Mouse (Mus musculus) T-helper 17 cell (primary cell): Measurements from ENCODE around the gene Tagap.
"Not testable (repeated sequence)": the region's sequence is repeated elsewhere in the genome, so short reads cannot be mapped to it uniquely, and the experiment has no call there.

Experiments used
- in situ Hi-C, 2 experiments: fragments of 300-600 bp; cut with MboI, MseI; formaldehyde crosslinking; loops; 1 replicate in 1 of 2; 2 replicates in 1 of 2; pipeline ENCODE4 v1.15.1; 2025; ENCODE audit warnings: high pct_unique_total_duplicates in 2 of 2

The Tagap gene

DNA sequence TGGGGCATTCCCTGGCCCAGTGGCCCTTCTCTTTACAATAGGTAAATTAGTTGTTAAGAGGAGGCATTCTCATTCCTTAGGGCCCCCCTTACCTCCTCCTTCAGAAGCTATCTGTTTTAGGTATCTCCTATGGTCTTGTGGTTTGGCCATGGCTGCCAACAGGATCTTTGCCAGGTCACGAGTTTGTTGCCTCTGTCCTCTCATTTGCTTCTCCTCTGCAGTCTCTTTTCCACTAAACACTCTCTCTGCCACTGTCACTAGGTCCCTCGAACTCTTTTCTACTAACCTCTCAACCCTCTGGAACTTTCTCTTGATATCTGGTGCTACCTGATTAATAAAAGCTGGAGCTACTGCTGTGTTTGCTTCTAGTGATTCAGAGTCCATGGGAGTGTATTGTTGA lies 38.6 kb downstream of the Tagap start:
- in situ Hi-C loops: loop anchor here in 1 of 2 experiments (5.0 to 25.0 kb wide), 2 partner anchors 1037 to 1202 kb away; no protein-coding TSS in a partner anchor

DNA sequence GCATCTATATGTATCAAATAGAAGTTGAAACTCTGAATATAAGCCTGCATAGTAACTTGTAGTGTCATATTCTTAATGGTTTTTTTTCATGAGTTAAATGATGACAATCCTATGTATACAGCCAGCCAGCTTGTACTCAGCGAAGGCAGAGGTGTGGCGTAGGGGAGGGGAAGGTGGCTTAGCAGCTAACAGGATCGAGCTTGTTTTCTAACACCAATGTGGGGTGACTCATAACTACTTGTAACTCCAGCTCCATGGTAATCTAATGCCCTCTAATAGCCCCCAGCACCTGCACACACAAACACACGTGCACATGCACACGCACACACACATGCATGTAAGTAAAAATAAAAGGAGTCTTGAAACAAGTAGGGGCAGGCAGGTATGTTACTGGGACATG lies 42.7 kb downstream of the Tagap start:
- in situ Hi-C loops: loop anchor here in 1 of 2 experiments (25.0 kb wide), 1 partner anchor 1206 kb away; no protein-coding TSS in a partner anchor

DNA sequence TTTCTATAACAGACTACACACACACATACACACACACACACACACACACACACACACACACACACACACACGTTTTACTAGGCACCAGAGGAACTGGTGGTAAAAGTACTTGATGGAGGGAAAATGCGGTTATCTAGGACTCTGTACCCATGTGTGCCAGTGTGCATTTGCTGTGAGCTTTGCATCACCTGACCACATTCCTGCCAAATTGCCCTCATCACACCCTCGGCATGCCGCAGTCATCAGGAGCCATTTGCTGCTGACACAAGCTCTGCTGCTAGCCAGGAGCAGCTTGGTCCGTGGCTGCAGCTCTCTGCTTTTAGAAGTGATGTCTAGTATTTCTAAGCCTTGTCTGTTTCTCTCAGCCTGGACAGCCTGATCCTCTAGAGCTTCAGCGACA lies 44.0 kb downstream of the Tagap start:
- in situ Hi-C loops: loop anchor here (10.0 to 25.0 kb wide), 2 partner anchors 1207 to 1225 kb away; no protein-coding TSS in a partner anchor

DNA sequence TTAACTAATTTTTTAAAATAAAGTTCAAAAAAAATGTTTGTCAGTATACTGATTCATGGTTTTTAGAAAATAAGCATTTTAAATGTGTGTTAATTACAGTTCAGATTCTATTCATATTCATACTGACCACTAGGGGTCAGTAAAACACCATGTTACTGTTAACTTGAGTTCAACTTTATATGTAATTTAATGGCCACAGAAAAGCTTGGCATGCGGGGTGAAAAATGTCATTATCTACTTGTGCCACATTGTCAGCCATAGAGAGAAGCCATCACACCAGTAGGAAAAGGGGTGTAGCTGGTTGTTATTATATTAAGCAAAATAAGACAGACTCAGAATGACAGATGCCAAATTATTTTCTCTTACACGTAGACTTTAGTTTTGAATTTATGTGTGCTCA lies 57.7 kb downstream of the Tagap start:
- in situ Hi-C loops: not testable (repeated sequence)
